ENCODE assay signal across 8 mouse cellular contexts in genomic region chr7:126535766-126536165, GRCm38 (mm10). TPM values are rescaled to one million over a fixed set of nuclear protein-coding genes. Genes with fewer than 3 reads are reported as not detected.
DNase-seq lines count a peak whose midpoint lies in the region; ATAC-seq and TF ChIP-seq lines count a peak whose summit lies in the region.

No protein-coding gene starts in this region.

- TF ChIP-seq POLR2A in olfactory bulb, adult 2 months (IDR thresholded peaks at IDR 0.05; ENCODE audit: insufficient read depth, low read depth, low read length) = no peak

- no peak for ATAC-seq in hindbrain, embryonic 12.5 days (ENCODE audit: low FRiP score)
- no peak for ATAC-seq in liver, embryonic 13.5 days (ENCODE audit: low read depth)

- no peaks in the 10 kb centered on the region for H3K36me3 ChIP-seq in hindbrain, embryonic 12.5 days
- no peaks in the 10 kb centered on the region for H3K36me3 ChIP-seq in liver, embryonic 13.5 days

- H3K4me3 ChIP-seq in hindbrain, embryonic 12.5 days = peak overlapping the region; percentile 46
- H3K4me3 ChIP-seq in liver, embryonic 13.5 days (replicated peaks) = peak overlapping the region; percentile 47
- H3K4me3 ChIP-seq in olfactory bulb, adult 2 months (ENCODE audit: insufficient read depth, low read depth, low read length) = peak overlapping the region; percentile 55

- H3K9me3 ChIP-seq in hindbrain, embryonic 12.5 days (replicated peaks) = no peaks in the 10 kb centered on the region
- H3K9me3 ChIP-seq in liver, embryonic 13.5 days (replicated peaks) = no peaks in the 10 kb centered on the region

- 0 out of 2 replicates have a peak, but pooled peaks cover 3% of the 10 kb centered on the region for H3K4me1 ChIP-seq in hindbrain, embryonic 12.5 days
- peaks cover 10% of the 10 kb centered on the region for H3K4me1 ChIP-seq in liver, embryonic 13.5 days (replicated peaks)
- H3K4me1 ChIP-seq in olfactory bulb, adult 2 months (ENCODE audit: control insufficient read depth, insufficient read depth, low read length) = peaks cover 6% of the 10 kb centered on the region

- TF ChIP-seq CTCF in olfactory bulb, adult 2 months (IDR thresholded peaks at IDR 0.05; ENCODE audit: insufficient read depth, low read depth, low read length) = no peak

- DNase-seq in right cerebral cortex, postnatal 14 days = peak; percentile 26
- DNase-seq in right cerebral cortex, adult 2 months (ENCODE audit: low spot score in 2 of 2) = no peak
- DNase-seq in embryo, embryonic 9.5 days (ENCODE audit: extremely low spot score) = peak; percentile 41
- DNase-seq in liver, embryonic 13.5 days = peak; percentile 6
- DNase-seq in T-cell, adult 2 months (ENCODE audit: low spot score) = no peak
- no peak for DNase-seq in frontal cortex, postnatal 25 days (ENCODE audit: low spot score in 2 of 2)

- peaks cover 22% of the 10 kb centered on the region for H3K27me3 ChIP-seq in hindbrain, embryonic 12.5 days
- peaks cover 22% of the 10 kb centered on the region for H3K27me3 ChIP-seq in liver, embryonic 13.5 days

- 3% methylated on average over 28 of the region's 28 CpGs for WGBS in hindbrain, embryonic 12.5 days
- WGBS in liver, embryonic 13.5 days (ENCODE audit: insufficient replicate concordance) = 2% methylated on average over 28 of the region's 28 CpGs
- WGBS in olfactory bulb, adult 2 months = 2% methylated on average over 28 of the region's 28 CpGs

- no peak overlapping the region for H3K27ac ChIP-seq in hindbrain, embryonic 12.5 days
- H3K27ac ChIP-seq in liver, embryonic 13.5 days = no peak overlapping the region
- no peak overlapping the region for H3K27ac ChIP-seq in olfactory bulb, adult 2 months (ENCODE audit: insufficient read depth, low read depth, low read length)

- H3K9ac ChIP-seq in hindbrain, embryonic 12.5 days = peak overlapping the region; percentile 62
- peak overlapping the region; percentile 44 for H3K9ac ChIP-seq in liver, embryonic 13.5 days

- H3K4me2 ChIP-seq in hindbrain, embryonic 12.5 days (replicated peaks) = peak overlapping the region; percentile 84
- peak overlapping the region; percentile 67 for H3K4me2 ChIP-seq in liver, embryonic 13.5 days

RNA-seq across cellular contexts. Expression of gene Eif3c, which starts 30.4 kb away (rescaled TPM):
- polyA plus RNA-seq in hindbrain, embryonic 12.5 days (2016; fragmentation: Nextera tagmentation; extraction: Ambion mirVana) = 201 and 206 TPM in 2 replicates
- polyA plus RNA-seq in liver, embryonic 13.5 days (2015; fragmentation: Nextera tagmentation; extraction: Ambion mirVana) = 138 and 141 TPM in 2 replicates
- 330 TPM in 1 of 2 replicates, not detected in the other for polyA plus RNA-seq in olfactory bulb, adult 2 months (2012; ENCODE audit: insufficient read depth, insufficient read length, low replicate concordance, missing spikeins)

RNA-seq across cellular contexts. Expression of gene Atxn2l, which starts 32.5 kb away (rescaled TPM):
- 76.8 and 90.1 TPM in 2 replicates for polyA plus RNA-seq in hindbrain, embryonic 12.5 days (2016; fragmentation: Nextera tagmentation; extraction: Ambion mirVana)
- polyA plus RNA-seq in liver, embryonic 13.5 days (2015; fragmentation: Nextera tagmentation; extraction: Ambion mirVana) = 23.8 and 31.4 TPM in 2 replicates
- 471 TPM in 1 of 2 replicates, not detected in the other for polyA plus RNA-seq in olfactory bulb, adult 2 months (2012; ENCODE audit: insufficient read depth, insufficient read length, low replicate concordance, missing spikeins)

RNA-seq across cellular contexts. Expression of gene Tufm, which starts 48.6 kb away (rescaled TPM):
- 113 and 116 TPM in 2 replicates for polyA plus RNA-seq in hindbrain, embryonic 12.5 days (2016; fragmentation: Nextera tagmentation; extraction: Ambion mirVana)
- 111 and 115 TPM in 2 replicates for polyA plus RNA-seq in liver, embryonic 13.5 days (2015; fragmentation: Nextera tagmentation; extraction: Ambion mirVana)
- polyA plus RNA-seq in olfactory bulb, adult 2 months (2012; ENCODE audit: insufficient read depth, insufficient read length, low replicate concordance, missing spikeins) = not detected in 2 replicates

RNA-seq across cellular contexts. Expression of gene Apobr, which starts 49.0 kb away (rescaled TPM):
- 0.39 and 0.43 TPM in 2 replicates for polyA plus RNA-seq in hindbrain, embryonic 12.5 days (2016; fragmentation: Nextera tagmentation; extraction: Ambion mirVana)
- 0.61 and 0.71 TPM in 2 replicates for polyA plus RNA-seq in liver, embryonic 13.5 days (2015; fragmentation: Nextera tagmentation; extraction: Ambion mirVana)
- polyA plus RNA-seq in olfactory bulb, adult 2 months (2012; ENCODE audit: insufficient read depth, insufficient read length, low replicate concordance, missing spikeins) = not detected in 2 replicates

RNA-seq across cellular contexts. Expression of gene Cln3, which starts 49.9 kb away (rescaled TPM):
- polyA plus RNA-seq in hindbrain, embryonic 12.5 days (2016; fragmentation: Nextera tagmentation; extraction: Ambion mirVana) = 31.7 and 33.7 TPM in 2 replicates
- 11.5 and 12.4 TPM in 2 replicates for polyA plus RNA-seq in liver, embryonic 13.5 days (2015; fragmentation: Nextera tagmentation; extraction: Ambion mirVana)
- not detected in 2 replicates for polyA plus RNA-seq in olfactory bulb, adult 2 months (2012; ENCODE audit: insufficient read depth, insufficient read length, low replicate concordance, missing spikeins)

Comparison
In these comparisons a context has a peak if more than half of its experiments do, and no peak if none do; other contexts are left out.
1. DNase-seq: peak in right cerebral cortex, postnatal 14 days (single experiment), embryo, embryonic 9.5 days (single experiment) and liver, embryonic 13.5 days (single experiment); none in right cerebral cortex, adult 2 months (0 of 2), T-cell, adult 2 months (single experiment) and frontal cortex, postnatal 25 days (0 of 2).
2. Peak in every context shown above with its lines, with median percentiles within 50 percentile points of each other: H3K4me3 ChIP-seq.